Mouse (Mus musculus): ENCODE data around the gene Micall1. TPM values are rescaled to one million over a fixed set of nuclear protein-coding genes. Genes with fewer than 3 reads are reported as not detected.

The Micall1 gene
- polyA plus RNA-seq (2012; rRNA removed): 1.4 and 1.6 TPM in 2 replicates

GRCm38 (mm10) chr15:79108421-79109320 lies at the start of gene Micall1:
Gene Micall1, plus strand, starts transcription at chr15:79108898.

GRCm38 (mm10) chr15:79062376-79063159 lies 46.1 kb upstream of the Micall1 start, which contains the start of gene Ankrd54:
Gene Ankrd54, minus strand, starts transcription at chr15:79062893.

GRCm38 (mm10) chr15:79074913-79075532 lies 33.7 kb upstream of the Micall1 start, which contains the start of gene Eif3l:
Gene Eif3l, plus strand, starts transcription at chr15:79075179.

GRCm38 (mm10) chr15:79140866-79141565 lies 32.3 kb downstream of the Micall1 start, which contains the start of the genes Polr2f and 1700088E04Rik:
Gene Polr2f, plus strand, starts transcription at chr15:79141009.
Gene 1700088E04Rik, minus strand, starts transcription at chr15:79141253.

GRCm38 (mm10) chr15:79165140-79165539 lies 56.4 kb downstream of the Micall1 start, which contains the start of gene Sox10:
Gene Sox10, minus strand, starts transcription at chr15:79165240.

Other genes with a start within 250 kb of the Micall1 start
- gene Gga1, start 231.7 kb upstream of the Micall1 start, polyA plus RNA-seq (2012; rRNA removed): 15.0 and 16.5 TPM in 2 replicates
- gene Gm49510, start 209.2 kb upstream of the Micall1 start, polyA plus RNA-seq (2012; rRNA removed): 0.02 TPM in 1 of 2 replicates, not detected in the other
- gene Sh3bp1, start 209.1 kb upstream of the Micall1 start, polyA plus RNA-seq (2012; rRNA removed): 19.5 and 23.1 TPM in 2 replicates
- gene Pdxp, start 195.0 kb upstream of the Micall1 start, polyA plus RNA-seq (2012; rRNA removed): 7.9 and 9.4 TPM in 2 replicates
- 463 and 475 TPM in 2 replicates for gene Lgals1, start 182.2 kb upstream of the Micall1 start, polyA plus RNA-seq (2012; rRNA removed)
- 14.5 and 16.3 TPM in 2 replicates for gene Nol12, start 174.0 kb upstream of the Micall1 start, polyA plus RNA-seq (2012; rRNA removed)
- gene Triobp, start 161.2 kb upstream of the Micall1 start, polyA plus RNA-seq (2012; rRNA removed): 18.0 and 18.1 TPM in 2 replicates
- gene H1f0, start 80.4 kb upstream of the Micall1 start, polyA plus RNA-seq (2012; rRNA removed): 61.4 and 66.7 TPM in 2 replicates
- 0.19 and 0.29 TPM in 2 replicates for gene Galr3, start 67.0 kb upstream of the Micall1 start, polyA plus RNA-seq (2012; rRNA removed)
- 33.1 and 40.3 TPM in 2 replicates for gene Ankrd54, start 46.0 kb upstream of the Micall1 start, polyA plus RNA-seq (2012; rRNA removed)
- gene Eif3l, start 33.7 kb upstream of the Micall1 start, polyA plus RNA-seq (2012; rRNA removed): 93.1 and 113 TPM in 2 replicates
- gene Polr2f, start 32.1 kb downstream of the Micall1 start, polyA plus RNA-seq (2012; rRNA removed): 120 and 139 TPM in 2 replicates
- 0.21 and 0.23 TPM in 2 replicates for gene 1700088E04Rik, start 32.4 kb downstream of the Micall1 start, polyA plus RNA-seq (2012; rRNA removed)
- 0.09 and 0.12 TPM in 2 replicates for gene Sox10, start 56.3 kb downstream of the Micall1 start, polyA plus RNA-seq (2012; rRNA removed)
- gene Pick1, start 120.3 kb downstream of the Micall1 start, polyA plus RNA-seq (2012; rRNA removed): 11.5 and 12.3 TPM in 2 replicates
- gene Gm49486, start 120.5 kb downstream of the Micall1 start, polyA plus RNA-seq (2012; rRNA removed): 0.03 TPM in 1 of 2 replicates, not detected in the other
- gene Slc16a8, start 145.9 kb downstream of the Micall1 start, polyA plus RNA-seq (2012; rRNA removed): not detected in 2 replicates
- 3.3 and 3.4 TPM in 2 replicates for gene Baiap2l2, start 176.6 kb downstream of the Micall1 start, polyA plus RNA-seq (2012; rRNA removed)
- gene Pla2g6, start 219.5 kb downstream of the Micall1 start, polyA plus RNA-seq (2012; rRNA removed): 8.4 and 10.3 TPM in 2 replicates
- gene Maff, start 237.7 kb downstream of the Micall1 start, polyA plus RNA-seq (2012; rRNA removed): 2.3 and 2.5 TPM in 2 replicates

All from liver, embryonic 14 days (tissue).